Comparison of ENCODE assay signal across 9 mouse cellular contexts in the genomic region with DNA sequence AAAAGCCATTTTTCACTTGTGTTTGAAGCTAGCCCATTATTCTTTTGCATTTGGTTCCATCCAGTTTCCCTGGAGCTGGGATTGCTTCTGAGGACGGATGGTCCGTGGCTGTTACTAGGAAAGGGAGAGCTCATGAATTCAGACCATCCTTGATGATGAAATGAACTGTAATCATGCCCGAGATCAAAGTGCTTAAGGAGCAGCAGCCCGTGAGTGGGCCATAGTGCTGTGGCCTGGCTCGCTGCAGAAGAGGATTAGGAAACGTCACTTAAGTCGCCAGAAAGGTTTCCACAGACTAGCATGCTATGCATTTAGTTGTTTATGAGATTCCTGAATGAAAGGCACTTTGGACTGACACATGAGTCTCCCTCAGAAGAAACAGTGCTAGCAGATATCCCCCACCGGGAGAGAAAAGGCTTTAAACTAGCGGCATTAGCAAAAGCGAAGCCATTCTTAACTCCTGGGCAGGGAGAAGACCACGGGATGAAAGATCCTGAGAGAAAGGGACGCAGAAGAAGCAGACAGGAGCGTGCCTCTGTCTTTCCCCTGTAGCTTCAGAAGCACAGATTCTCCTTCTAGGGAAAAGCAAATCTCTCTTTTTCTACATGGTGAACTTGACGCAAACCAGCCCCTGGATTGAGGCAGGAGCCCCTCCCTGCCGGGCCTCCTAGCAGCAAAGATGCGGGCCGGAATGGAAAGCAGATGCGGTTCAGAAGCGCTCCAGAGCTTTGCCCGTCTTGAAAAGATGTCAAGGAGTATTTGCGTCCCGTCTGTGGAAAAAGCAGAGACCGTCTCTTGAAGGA.
A peak's percentile ranks its signal among the peaks of the same experiment; 100 is the strongest.
DNase-seq lines count a peak whose midpoint lies in the region; ATAC-seq lines count a peak whose summit lies in the region.
"Had no signal": no experiment of that assay in that cellular context is flagged by ENCODE, and none has a peak within 500 bp of the region (broad histone marks: within the 10 kb centered on the region; RNA-seq: fewer than 3 reads in every experiment).

No protein-coding gene starts in this region.

- H3K4me1 ChIP-seq in hindbrain, embryonic 12.5 days, result peaks cover 11% of the 10 kb centered on the region
- peaks cover 25% of the 10 kb centered on the region for H3K4me1 ChIP-seq in midbrain, embryonic 14.5 days (ENCODE audit: control insufficient read depth, insufficient read depth, low read length)

- H3K9ac ChIP-seq in hindbrain, embryonic 12.5 days, result peak overlapping the region; percentile 32
- peak overlapping the region; percentile 10; the same call in 1 of the 2 replicates for H3K9ac ChIP-seq in midbrain, embryonic 14.5 days (replicated peaks; ENCODE audit: low read length)

- H3K36me3 ChIP-seq in hindbrain, embryonic 12.5 days, result no peaks in the 10 kb centered on the region
- H3K36me3 ChIP-seq in midbrain, embryonic 14.5 days (ENCODE audit: control insufficient read depth, insufficient read depth, low read length), result no peaks in the 10 kb centered on the region

- H3K27ac ChIP-seq in hindbrain, embryonic 12.5 days, result peak overlapping the region; percentile 48; the same call in 1 of the 2 replicates
- peak overlapping the region; percentile 60 for H3K27ac ChIP-seq in midbrain, embryonic 14.5 days (replicated peaks; ENCODE audit: low read depth, low read length)

- DNase-seq in MN1 (ENCODE audit: low spot score), result peak; percentile 86
- peak; percentile 48 for DNase-seq in embryo, embryonic 10 days (ENCODE audit: low spot score)
- peak; percentile 59 for DNase-seq in midbrain, embryonic 14.5 days
- DNase-seq in layer of hippocampus, postnatal 36 days, result no peak
- DNase-seq in cerebellum, postnatal 10 days, result no peak
- no peak for DNase-seq in frontal cortex, postnatal 25 days (ENCODE audit: low spot score in 2 of 2)
- DNase-seq: lung, postnatal 14 days; right cerebral cortex, postnatal 25 days had no signal

- no peak overlapping the region for H3K4me3 ChIP-seq in hindbrain, embryonic 12.5 days
- peak overlapping the region; percentile 19 for H3K4me3 ChIP-seq in midbrain, embryonic 14.5 days (replicated peaks; ENCODE audit: low read depth, low read length)

- no peaks in the 10 kb centered on the region for H3K27me3 ChIP-seq in hindbrain, embryonic 12.5 days
- H3K27me3 ChIP-seq in midbrain, embryonic 14.5 days (ENCODE audit: control insufficient read depth, insufficient read depth, low read length), result no peaks in the 10 kb centered on the region

- ATAC-seq in hindbrain, embryonic 12.5 days (ENCODE audit: low FRiP score), result no peak
- no peak for ATAC-seq in midbrain, embryonic 14.5 days (ENCODE audit: low FRiP score, low TSS enrichment)

- no peaks in the 10 kb centered on the region for H3K9me3 ChIP-seq in hindbrain, embryonic 12.5 days (replicated peaks)
- H3K9me3 ChIP-seq in midbrain, embryonic 14.5 days (ENCODE audit: control insufficient read depth, low read length), result no peaks in the 10 kb centered on the region

- peak overlapping the region; percentile 43 for H3K4me2 ChIP-seq in hindbrain, embryonic 12.5 days (replicated peaks)
- H3K4me2 ChIP-seq in midbrain, embryonic 14.5 days (ENCODE audit: low read length), result peak overlapping the region; percentile 49

- WGBS in hindbrain, embryonic 12.5 days, result 26% methylated on average over 23 of the region's 23 CpGs
- WGBS in midbrain, embryonic 14.5 days, result 5% methylated on average over 23 of the region's 23 CpGs

Comparison
In these comparisons a context has a peak if more than half of its experiments do, and no peak if none do; other contexts are left out.
1. DNase-seq: peak in MN1 (single experiment), embryo, embryonic 10 days (single experiment) and midbrain, embryonic 14.5 days (single experiment); none in layer of hippocampus, postnatal 36 days (0 of 2), cerebellum, postnatal 10 days (0 of 2) and frontal cortex, postnatal 25 days (0 of 2).